Mouse (Mus musculus) liver, embryonic 14.5 days (tissue): ENCODE measurements around the gene Olfr1471.

Experiments used
- CTCF ChIP-seq: IDR thresholded peaks from 2 replicates; pipeline ENCODE4 v1.5.1; 2016; ENCODE audit warnings: antibody characterized with exemption, low read depth, control low read depth
- EP300 ChIP-seq: IDR thresholded peaks from 2 replicates; pipeline ENCODE4 v1.6.1; 2016; ENCODE audit warnings: antibody characterized with exemption, low read depth

GRCm38 (mm10) chr19:13500246-13500645 is 57.0 kb downstream of the Olfr1471 start, which contains the start of gene Olfr1477:
- TF ChIP-seq CTCF (no peak), EP300 (no peak)
